31 mouse cellular contexts compared by ENCODE assay signal in genomic region chr13:19160616-19161015, GRCm38 (mm10).
A peak's percentile ranks its signal among the peaks of the same experiment; 100 is the strongest.
DNase-seq lines count a peak whose midpoint lies in the region; ATAC-seq lines count a peak whose summit lies in the region.
"Had no signal": no experiment of that assay in that cellular context is flagged by ENCODE, and none has a peak within 500 bp of the region (broad histone marks: within the 10 kb centered on the region; RNA-seq: fewer than 3 reads in every experiment).

No protein-coding gene starts in this region.

- ATAC-seq in frontal cortex, adult (ENCODE audit: low TSS enrichment) = peak; percentile 69
- ATAC-seq in midbrain, embryonic 13.5 days = peak; percentile 68; the same call in 1 of the 2 replicates
- no peak for ATAC-seq in kidney, embryonic 15.5 days (replicated peaks; ENCODE audit: low FRiP score)
- ATAC-seq: forebrain, embryonic 14.5 days; hindbrain, embryonic 16.5 days; intestine, embryonic 15.5 days; lung, postnatal 0 days had no signal

- no peaks in the 10 kb centered on the region for H3K36me3 ChIP-seq in midbrain, embryonic 13.5 days
- no peaks in the 10 kb centered on the region for H3K36me3 ChIP-seq in midbrain, embryonic 10.5 days
- H3K36me3 ChIP-seq in kidney, embryonic 15.5 days = no peaks in the 10 kb centered on the region
- H3K36me3 ChIP-seq: embryonic facial prominence, embryonic 12.5 days; heart, embryonic 12.5 days; intestine, embryonic 15.5 days; limb, embryonic 15.5 days; liver, embryonic 13.5 days had no signal

- H3K27ac ChIP-seq in midbrain, embryonic 13.5 days = no peak overlapping the region
- H3K27ac ChIP-seq in midbrain, embryonic 10.5 days (replicated peaks) = no peak overlapping the region
- H3K27ac ChIP-seq in kidney, embryonic 15.5 days = no peak overlapping the region
- H3K27ac ChIP-seq: embryonic facial prominence, embryonic 12.5 days; gastrocnemius, adult 2 months; heart, adult 2 months; intestine, embryonic 15.5 days; kidney, postnatal 0 days; limb, embryonic 15.5 days; liver, embryonic 13.5 days had no signal

- H3K4me1 ChIP-seq in midbrain, embryonic 13.5 days (replicated peaks) = peaks cover 8% of the 10 kb centered on the region
- H3K4me1 ChIP-seq in midbrain, embryonic 10.5 days = no peaks in the 10 kb centered on the region
- no peaks in the 10 kb centered on the region for H3K4me1 ChIP-seq in kidney, embryonic 15.5 days
- H3K4me1 ChIP-seq: embryonic facial prominence, embryonic 12.5 days; heart, embryonic 12.5 days; intestine, embryonic 15.5 days; limb, embryonic 15.5 days had no signal

- no peak overlapping the region for H3K4me2 ChIP-seq in midbrain, embryonic 13.5 days (replicated peaks)
- no peak overlapping the region for H3K4me2 ChIP-seq in kidney, embryonic 15.5 days
- H3K4me2 ChIP-seq: embryonic facial prominence, embryonic 12.5 days; heart, embryonic 12.5 days; intestine, embryonic 15.5 days; limb, embryonic 15.5 days; liver, embryonic 13.5 days had no signal

- WGBS in midbrain, embryonic 13.5 days = 68% methylated on average over 7 of the region's 7 CpGs
- WGBS in midbrain, embryonic 10.5 days = 79% methylated on average over 7 of the region's 7 CpGs
- 78% methylated on average over 7 of the region's 7 CpGs for WGBS in kidney, embryonic 15.5 days

- no peak for DNase-seq in frontal cortex, postnatal 25 days (ENCODE audit: low spot score in 2 of 2)
- no peak for DNase-seq in midbrain, embryonic 10.5 days (ENCODE audit: low spot score)
- peak; percentile 39 for DNase-seq in cerebellum, adult 9-10 months
- DNase-seq in cerebellum, postnatal 14 days = peak; percentile 51 to 53
- DNase-seq in urinary bladder, postnatal 14 days (ENCODE audit: low spot score) = no peak
- DNase-seq: adrenal gland, postnatal 25 days; B cell, adult 2 months; embryo, embryonic 11 days; gastrocnemius, adult 2 months; gastrocnemius, postnatal 36 days; heart, adult 2 months; heart, postnatal 4 days; kidney, adult 2 months; kidney, postnatal 4 days; layer of hippocampus, postnatal 36 days; liver, embryonic 13.5 days; lung, adult 18-20 months; lung, postnatal 4 days; thymus, postnatal 4 days had no signal

- H3K9ac ChIP-seq in midbrain, embryonic 13.5 days (replicated peaks) = no peak overlapping the region
- H3K9ac ChIP-seq in kidney, embryonic 15.5 days = no peak overlapping the region
- H3K9ac ChIP-seq: embryonic facial prominence, embryonic 12.5 days; heart, embryonic 12.5 days; intestine, embryonic 15.5 days; limb, embryonic 15.5 days; liver, embryonic 13.5 days had no signal

- no peak overlapping the region for H3K4me3 ChIP-seq in midbrain, embryonic 13.5 days (replicated peaks)
- no peak overlapping the region for H3K4me3 ChIP-seq in midbrain, embryonic 10.5 days
- H3K4me3 ChIP-seq in kidney, embryonic 15.5 days (replicated peaks) = no peak overlapping the region
- H3K4me3 ChIP-seq: embryonic facial prominence, embryonic 12.5 days; gastrocnemius, adult 2 months; heart, adult 2 months; heart, embryonic 12.5 days; intestine, embryonic 15.5 days; limb, embryonic 15.5 days; liver, embryonic 13.5 days; megakaryocyte, embryonic 14.5 days had no signal

- H3K9me3 ChIP-seq in midbrain, embryonic 13.5 days = no peaks in the 10 kb centered on the region
- no peaks in the 10 kb centered on the region for H3K9me3 ChIP-seq in midbrain, embryonic 10.5 days (replicated peaks)
- no peaks in the 10 kb centered on the region for H3K9me3 ChIP-seq in kidney, embryonic 15.5 days (replicated peaks)
- H3K9me3 ChIP-seq: embryonic facial prominence, embryonic 12.5 days; intestine, embryonic 15.5 days; limb, embryonic 15.5 days; liver, embryonic 13.5 days had no signal

- no peaks in the 10 kb centered on the region for H3K27me3 ChIP-seq in midbrain, embryonic 13.5 days
- H3K27me3 ChIP-seq in midbrain, embryonic 10.5 days (ENCODE audit: low read depth, poor library complexity, severe bottlenecking) = no peaks in the 10 kb centered on the region
- no peaks in the 10 kb centered on the region for H3K27me3 ChIP-seq in kidney, embryonic 15.5 days
- H3K27me3 ChIP-seq: embryonic facial prominence, embryonic 12.5 days; heart, embryonic 12.5 days; intestine, embryonic 15.5 days; limb, embryonic 15.5 days; liver, embryonic 13.5 days; megakaryocyte, embryonic 14.5 days had no signal

Comparison
In these comparisons a context has a peak if more than half of its experiments do, and no peak if none do; other contexts are left out.
1. DNase-seq: peak in cerebellum, adult 9-10 months (single experiment) and cerebellum, postnatal 14 days (2 of 2); none in frontal cortex, postnatal 25 days (0 of 2), midbrain, embryonic 10.5 days (single experiment) and urinary bladder, postnatal 14 days (single experiment).